Mouse (Mus musculus) left cerebral cortex, postnatal 14 days (tissue): ENCODE measurements around the gene Cks2. TPM values are rescaled to one million over a fixed set of nuclear protein-coding genes. Genes with fewer than 3 reads are reported as not detected.
"Not testable (repeated sequence)": the region's sequence is repeated elsewhere in the genome, so short reads cannot be mapped to it uniquely, and the experiment has no call there.

Experiments used
- DNase-seq, 2 experiments: peaks; one replicate each; pipeline ENCODE4 v3.0.0; 2021 to 2022; ENCODE audit warnings: low spot score in 2 of 2, mixed read lengths in 1 of 2
- intact Hi-C: fragments of 180-260 bp; cut with DNase I; formaldehyde crosslinking; loops from one replicate; pipeline ENCODE4 v1.15.1; 2025
- total RNA-seq, 2 experiments: library from RNA; stranded (reverse); gene quantifications; 2 replicates each; pipeline ENCODE4 v1.2.3; 2021

Gene Cks2
- total RNA-seq, 2 experiments from 2014 or later = 2.4 to 3.6 TPM

- no peak for DNase-seq
- intact Hi-C loops = no loop called here
These were observed 13.6 kb upstream of the Cks2 start for GRCm38 (mm10) chr13:51631354-51631992.

GRCm38 (mm10) chr13:51632560-51633218 lies 12.3 kb upstream of the Cks2 start:
- intact Hi-C loops = no loop called here
- DNase-seq = no peak

GRCm38 (mm10) chr13:51635384-51635783 lies 9.6 kb upstream of the Cks2 start:
- DNase-seq, intact Hi-C loops: not testable (repeated sequence)

GRCm38 (mm10) chr13:51638958-51639357 lies 6.1 kb upstream of the Cks2 start:
- intact Hi-C loops = no loop called here
- no peak for DNase-seq

- no peak for DNase-seq
- intact Hi-C loops = no loop called here
These were observed 3.6 kb upstream of the Cks2 start for GRCm38 (mm10) chr13:51641424-51641823.

GRCm38 (mm10) chr13:51642171-51642778 lies 2.8 kb upstream of the Cks2 start:
- no peak for DNase-seq
- intact Hi-C loops = no loop called here

GRCm38 (mm10) chr13:51643924-51644828 lies 856 bp upstream of the Cks2 start:
- intact Hi-C loops = no loop called here
- no peak for DNase-seq

- intact Hi-C loops = no loop called here
- no peak for DNase-seq
These were observed 840 bp downstream of the Cks2 start for GRCm38 (mm10) chr13:51645872-51646271.

GRCm38 (mm10) chr13:51646362-51647027 lies 1.5 kb downstream of the Cks2 start:
- intact Hi-C loops = no loop called here
- no peak for DNase-seq

GRCm38 (mm10) chr13:51647770-51648169 lies 2.7 kb downstream of the Cks2 start:
- intact Hi-C loops = no loop called here
- no peak for DNase-seq

GRCm38 (mm10) chr13:51648237-51648636 lies 3.2 kb downstream of the Cks2 start:
- DNase-seq = no peak
- intact Hi-C loops = no loop called here

GRCm38 (mm10) chr13:51649740-51650139 lies 4.7 kb downstream of the Cks2 start:
- DNase-seq = no peak
- intact Hi-C loops = no loop called here

GRCm38 (mm10) chr13:51651408-51652064 lies 6.5 kb downstream of the Cks2 start, which contains the start of gene Secisbp2:
Gene Secisbp2, plus strand, starts transcription at chr13:51651697.
- peak; percentile 92 to 95 for DNase-seq
- intact Hi-C loops = no loop called here

GRCm38 (mm10) chr13:51653159-51653558 lies 8.1 kb downstream of the Cks2 start:
- intact Hi-C loops = no loop called here
- DNase-seq = no peak

- DNase-seq = no peak
- intact Hi-C loops = no loop called here
These were observed 8.9 kb downstream of the Cks2 start for GRCm38 (mm10) chr13:51653961-51654360.

- intact Hi-C loops = no loop called here
- no peak for DNase-seq
These were observed 11.6 kb downstream of the Cks2 start for GRCm38 (mm10) chr13:51656516-51657235.

GRCm38 (mm10) chr13:51658094-51658493 lies 13.1 kb downstream of the Cks2 start:
- no peak for DNase-seq
- intact Hi-C loops = no loop called here

- DNase-seq = no peak
- intact Hi-C loops = no loop called here
These were observed 14.5 kb downstream of the Cks2 start for GRCm38 (mm10) chr13:51659573-51659972.
